Mouse (Mus musculus): ENCODE measurements around the gene Trpm5.

Gene Trpm5

DNA sequence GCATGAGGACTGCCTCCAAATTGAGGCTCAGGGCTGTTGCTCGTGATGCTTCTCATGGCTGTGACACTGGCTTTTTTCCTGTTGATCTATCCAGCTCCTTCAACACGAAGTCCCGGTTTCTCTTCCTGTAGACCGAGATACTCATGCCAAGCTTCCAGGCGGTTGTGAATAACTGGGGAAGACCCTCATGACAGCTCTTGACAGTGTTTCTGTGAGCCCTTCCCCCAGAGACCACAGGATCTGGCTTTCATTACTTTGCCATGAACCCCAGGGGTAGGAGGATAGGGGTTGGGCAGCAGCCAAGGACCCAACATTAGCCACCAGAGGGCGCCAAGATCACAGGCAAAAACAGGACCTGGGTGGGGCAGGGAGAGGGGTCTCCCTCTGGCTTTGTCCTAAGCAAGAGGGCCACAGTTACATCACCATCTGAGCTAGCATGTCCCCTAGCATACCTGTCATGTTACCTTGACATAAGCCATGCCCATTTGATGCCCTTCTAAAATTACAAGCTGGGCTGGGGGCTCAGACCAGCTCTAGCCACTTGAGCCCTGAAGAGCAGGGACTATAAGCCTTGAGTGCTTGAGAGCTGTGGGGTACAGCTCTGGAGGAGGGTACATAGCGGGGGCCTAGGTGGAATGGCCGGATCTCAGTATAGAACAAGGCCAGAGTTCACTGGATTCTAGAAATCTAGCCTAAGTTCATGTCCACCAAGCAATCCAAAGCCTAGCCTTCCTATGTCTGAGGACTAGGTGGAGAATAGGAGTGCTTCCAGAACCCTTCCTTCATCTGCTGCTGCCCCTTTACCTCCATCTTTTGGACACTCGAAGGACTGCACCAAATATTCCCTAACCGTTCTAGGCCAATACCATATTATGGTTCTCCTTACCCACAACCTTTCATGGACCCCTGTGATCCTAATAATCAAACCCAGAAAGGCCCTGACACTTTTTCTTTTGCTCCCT, at the start of gene Trpm5:
Gene Trpm5, minus strand, starts transcription at position 51 of the 962 bp plus-strand sequence.
- peak; percentile 83 for DNase-seq

DNA sequence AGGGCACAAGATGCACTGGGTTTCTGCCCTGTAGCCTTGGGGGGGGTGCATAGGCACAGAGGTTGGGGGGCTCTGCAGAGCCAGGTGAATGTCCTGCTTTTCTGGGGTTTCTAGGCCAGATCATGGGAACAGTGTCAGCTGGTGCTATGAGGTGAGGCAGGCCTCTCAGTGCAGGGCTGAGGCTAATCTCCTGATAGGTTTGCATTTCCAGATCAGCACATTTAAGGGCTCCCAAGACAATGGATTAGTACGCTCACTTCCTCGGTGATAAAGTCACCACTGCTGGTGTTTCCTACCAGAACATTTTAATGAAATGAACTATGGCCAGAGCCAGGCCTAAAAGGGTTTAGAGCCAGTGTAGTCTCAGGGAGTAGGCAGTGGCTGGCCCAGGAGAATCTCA, 48.2 kb upstream of the Trpm5 start:
- DNase-seq: no peak

DNA sequence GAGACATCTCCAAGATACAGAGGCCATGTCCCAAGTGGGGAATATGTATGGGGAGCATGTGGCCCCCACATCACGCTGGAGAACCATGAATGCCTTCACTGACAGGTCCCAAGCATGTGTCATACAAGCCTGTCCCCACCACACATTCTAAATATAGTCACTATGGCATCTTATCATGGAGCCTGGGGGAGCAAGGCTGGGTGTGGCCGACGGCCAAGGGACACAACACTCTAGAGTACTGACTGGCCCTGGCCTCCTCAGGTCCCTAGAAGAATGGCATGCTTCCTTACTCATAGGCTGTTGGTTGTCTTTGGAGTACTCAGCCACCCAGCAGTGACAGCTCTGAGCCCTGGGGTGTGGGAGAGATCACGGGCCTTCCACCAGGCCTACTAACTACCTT, 45.5 kb upstream of the Trpm5 start:
- DNase-seq: no peak

DNA sequence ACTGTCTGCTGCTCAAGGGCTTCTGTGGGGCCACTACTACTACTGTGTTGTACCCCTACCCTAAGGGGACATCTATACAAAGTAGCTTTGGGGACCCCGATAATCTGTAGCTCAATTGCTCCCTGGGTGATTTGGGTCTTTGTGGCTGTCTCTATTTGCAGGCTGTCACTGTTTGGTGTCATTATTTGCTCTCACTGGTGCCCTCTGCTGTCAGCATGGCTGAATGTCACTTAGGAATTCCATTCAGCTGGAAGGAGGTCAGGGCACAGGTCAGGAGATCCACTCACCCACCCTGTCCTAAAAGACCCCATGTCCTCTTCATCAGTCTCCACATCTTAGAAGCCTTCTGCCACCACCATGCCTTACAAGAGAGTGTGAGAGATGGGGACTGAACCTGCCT, 44.3 kb upstream of the Trpm5 start:
- DNase-seq: peak; percentile 79

DNA sequence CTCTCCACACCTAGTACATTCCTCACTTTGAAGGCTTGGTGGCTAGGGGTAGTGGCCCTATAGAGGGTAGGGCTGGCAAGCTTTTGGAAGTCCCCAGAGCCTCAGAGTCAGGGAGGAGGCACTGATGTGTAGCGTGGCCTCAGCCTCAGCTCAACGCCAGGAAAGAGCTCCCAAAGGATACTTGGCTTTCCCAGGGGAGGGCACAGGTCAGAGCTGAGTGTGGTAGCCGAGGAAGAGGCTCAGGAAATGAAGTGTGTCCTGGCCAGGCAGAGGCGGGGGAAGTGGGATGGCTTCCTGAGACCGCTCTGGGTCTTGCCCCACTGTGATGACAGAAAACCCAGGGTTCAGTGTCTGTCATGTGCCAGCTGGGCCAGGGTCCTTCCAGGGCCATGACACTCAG, 42.1 kb upstream of the Trpm5 start:
- no peak for DNase-seq

DNA sequence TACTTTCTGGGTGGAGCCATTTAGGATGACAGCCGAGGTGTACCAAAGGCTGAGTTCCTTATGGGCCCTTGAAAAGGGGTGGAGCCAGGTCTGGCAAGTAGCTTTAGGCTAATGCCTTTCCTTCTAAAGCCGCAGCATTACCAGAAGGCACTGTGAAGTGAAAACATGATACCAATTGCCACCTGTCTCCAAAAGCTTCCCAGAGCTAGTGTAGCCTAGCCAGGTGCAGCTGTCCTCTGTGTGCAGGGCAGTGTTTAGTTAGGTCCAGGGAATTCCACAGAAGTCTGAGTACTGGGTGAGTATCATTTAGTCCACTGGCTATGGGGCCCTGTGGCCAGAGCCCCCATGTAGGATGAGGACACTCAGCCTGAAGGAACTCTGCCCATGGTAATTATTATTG, 41.7 kb upstream of the Trpm5 start:
- DNase-seq: no peak

DNA sequence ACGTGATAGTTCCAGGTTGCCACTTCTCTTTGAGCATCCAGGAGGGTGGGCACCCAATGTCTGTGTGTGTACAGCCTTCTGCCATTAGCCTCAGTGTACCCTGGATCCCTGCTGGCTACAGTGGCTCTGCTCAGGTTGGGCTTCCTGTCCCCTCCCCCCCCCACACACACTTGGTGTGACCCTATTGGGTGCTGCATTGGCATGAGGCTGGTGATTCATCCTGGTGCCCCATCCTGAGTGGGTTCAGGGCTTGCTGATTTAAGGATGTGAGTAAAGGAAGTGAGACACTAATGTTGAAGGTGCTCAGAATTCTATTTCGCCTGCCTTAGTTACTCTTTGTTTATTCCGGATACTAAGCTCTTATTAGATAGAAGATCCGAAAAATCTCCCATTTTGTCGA, 38.4 kb upstream of the Trpm5 start:
- DNase-seq: no peak

DNA sequence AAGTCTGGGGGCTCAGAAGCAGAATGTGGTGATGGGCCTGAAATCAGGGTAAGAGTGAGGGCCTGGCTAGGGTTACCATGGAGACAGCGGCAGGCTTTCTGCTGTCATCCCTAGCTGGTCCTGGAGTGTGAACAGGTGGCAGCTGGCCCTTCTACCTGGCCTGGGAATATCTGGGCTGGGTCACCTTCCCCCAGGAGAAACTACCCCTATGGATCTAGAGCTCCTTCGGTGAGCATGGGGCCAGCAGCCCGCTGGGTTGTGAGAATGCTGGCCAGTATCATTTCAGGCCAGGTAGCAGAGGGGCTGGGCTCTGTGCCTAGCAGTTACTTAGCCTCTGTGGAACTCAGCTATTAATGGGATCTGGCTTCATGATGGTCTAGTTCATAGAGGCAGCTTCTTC, 30.5 kb upstream of the Trpm5 start:
- DNase-seq: no peak

DNA sequence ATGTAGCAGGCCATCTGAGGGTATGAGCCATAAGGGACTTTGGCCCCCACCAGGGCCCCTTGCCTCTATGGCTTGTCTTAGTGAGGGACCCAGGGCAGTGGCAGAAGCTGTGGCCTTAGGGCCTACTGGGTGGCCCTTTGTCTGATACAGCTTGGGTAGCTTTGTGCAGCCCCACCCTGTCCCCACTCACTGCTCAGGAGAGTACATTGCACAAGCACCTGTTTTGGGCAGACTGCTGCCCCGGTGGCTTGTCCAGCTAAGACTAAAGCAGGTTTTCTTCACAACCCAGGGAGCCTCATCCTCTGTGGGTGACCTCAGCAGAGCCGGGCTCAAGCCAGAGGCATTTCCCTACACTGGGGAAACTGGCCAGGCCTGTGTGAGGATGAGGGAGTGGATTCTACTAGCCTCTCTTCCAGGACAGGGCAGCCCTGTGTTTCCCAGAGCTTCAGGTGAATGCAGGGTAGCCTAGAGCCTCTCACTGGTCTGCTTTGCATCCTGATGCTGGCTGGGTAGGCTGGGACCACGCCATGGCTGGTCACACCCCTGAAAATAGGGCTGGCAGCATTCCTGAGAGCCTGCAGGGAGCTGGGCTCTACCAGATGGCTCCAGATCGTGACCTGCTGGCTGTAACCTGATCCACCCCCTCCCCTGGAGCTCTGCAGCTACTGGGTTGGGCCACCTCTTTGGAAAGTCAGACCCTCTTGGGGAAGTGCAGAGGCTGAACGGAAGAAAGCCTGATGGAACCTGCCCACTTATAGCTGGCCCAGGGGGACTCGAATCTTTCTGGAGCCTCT, 29.6 kb upstream of the Trpm5 start:
- DNase-seq: no peak

DNA sequence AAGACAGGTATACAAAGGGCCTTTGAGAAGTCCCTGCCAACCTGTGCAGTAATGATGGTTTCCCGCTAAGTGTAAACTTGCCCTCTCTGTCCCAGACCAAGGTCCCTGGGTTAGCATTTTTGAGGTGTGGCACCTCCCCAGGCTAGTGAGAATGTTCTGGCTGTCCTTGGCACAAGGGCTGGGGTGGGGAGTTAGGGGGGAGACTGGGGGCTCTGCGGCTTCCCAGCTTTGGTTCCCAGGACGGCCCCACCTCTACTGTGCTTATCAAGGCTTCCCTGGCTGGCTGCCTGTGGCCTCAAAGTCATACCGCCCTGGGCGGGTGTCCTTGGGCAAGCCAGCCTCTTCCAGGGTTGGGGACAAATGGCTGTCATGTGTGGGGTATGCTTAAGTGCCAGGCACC, 27.7 kb upstream of the Trpm5 start:
- DNase-seq: peak; percentile 32

DNA sequence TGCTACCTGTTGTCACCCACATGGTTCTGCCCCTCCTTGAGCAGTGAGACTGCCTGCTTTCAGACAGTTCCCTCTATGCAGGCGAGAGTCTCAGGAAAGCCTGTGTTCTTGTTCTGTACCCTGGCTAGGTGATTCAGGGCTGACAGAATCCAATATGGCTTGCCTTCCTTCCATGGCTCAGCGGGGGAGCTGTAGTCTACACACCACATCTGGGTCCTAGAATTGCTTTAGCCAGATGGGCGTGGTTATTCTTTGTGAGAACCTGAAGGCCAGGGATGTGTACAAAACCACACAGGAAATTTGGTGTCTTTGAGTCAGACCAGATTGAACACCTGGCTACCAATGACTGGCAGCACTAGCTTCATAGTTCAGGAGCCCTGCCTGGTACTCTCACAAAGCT, 25.4 kb upstream of the Trpm5 start:
- DNase-seq: no peak

DNA sequence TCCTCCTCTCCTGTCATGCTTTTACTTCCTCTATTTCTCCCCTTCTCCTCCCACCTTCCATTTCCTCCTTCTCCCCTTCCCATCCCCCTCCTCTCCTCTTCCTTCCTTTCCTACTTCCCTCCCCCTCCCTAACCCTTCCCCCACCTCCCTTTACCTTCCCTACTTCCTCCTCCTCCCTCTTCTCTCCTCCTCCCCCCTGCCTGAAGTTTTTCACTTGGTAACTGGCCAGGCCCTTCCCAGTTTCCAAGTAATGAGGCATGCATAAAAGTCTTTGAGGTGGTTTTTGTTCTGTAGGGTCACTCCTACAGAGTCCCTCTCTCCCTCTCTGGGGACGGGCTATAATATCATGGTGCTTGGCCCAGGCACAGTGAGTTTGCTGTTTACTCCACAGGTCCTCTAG, 25.0 kb upstream of the Trpm5 start:
- DNase-seq: peak; percentile 41

DNA sequence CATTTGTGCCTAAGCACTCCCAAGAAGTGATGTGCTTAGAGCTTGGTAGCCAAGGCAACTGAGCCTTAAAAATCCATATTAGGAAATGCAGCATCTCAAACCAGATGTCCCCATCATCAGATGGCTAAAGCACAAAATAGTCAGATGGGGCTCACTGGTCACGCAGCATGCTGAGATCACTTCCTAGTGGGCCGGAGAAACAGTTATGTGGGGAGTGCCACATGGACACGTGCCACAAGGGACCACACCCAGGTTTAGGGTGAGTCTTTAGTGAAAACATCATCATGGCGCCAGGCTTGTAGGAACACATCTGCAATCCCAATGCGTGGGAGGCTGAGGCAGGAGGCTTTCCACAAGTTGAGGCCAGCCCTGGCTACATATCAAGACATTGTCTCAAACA, 22.1 kb upstream of the Trpm5 start:
- no peak for DNase-seq

DNA sequence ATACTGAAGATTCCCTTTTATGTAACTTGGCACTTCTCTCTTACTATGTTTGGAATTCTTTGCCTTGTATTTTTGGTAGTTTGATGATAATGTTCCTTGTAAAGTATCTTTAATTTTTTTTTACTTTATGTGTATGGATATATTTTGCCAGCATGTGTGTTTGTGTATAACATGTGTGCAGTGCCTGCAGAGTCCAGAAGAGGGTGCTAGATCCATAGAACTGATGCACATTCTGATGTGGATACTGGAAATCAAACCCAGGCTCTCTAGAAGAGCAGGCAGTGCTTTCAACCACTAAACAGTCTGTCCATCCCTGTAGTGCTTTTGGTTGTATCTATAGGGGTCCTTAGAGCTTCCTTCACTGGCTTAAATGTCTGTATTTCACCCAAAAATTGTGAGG, 20.3 kb upstream of the Trpm5 start:
- DNase-seq: no peak

DNA sequence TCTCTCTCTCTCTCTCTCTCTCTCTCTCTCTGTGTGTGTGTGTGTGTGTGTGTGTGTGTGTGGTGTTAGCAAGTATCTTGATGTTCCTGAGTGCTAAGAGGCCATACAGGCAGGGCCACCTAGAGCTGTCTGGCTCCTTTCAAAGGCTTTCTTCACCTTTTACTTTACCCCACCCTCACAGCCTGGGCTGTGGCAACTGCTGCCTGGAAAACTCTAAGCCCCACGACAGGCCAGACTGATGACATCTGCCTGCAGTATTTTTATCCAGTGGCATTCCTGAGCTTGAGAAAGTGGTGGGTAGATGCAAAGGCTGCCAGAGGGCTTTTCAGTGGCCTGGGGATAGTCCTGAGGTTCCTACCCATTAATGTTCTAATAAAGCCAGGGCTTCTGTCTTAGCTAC, 18.0 kb upstream of the Trpm5 start:
- DNase-seq: no peak

DNA sequence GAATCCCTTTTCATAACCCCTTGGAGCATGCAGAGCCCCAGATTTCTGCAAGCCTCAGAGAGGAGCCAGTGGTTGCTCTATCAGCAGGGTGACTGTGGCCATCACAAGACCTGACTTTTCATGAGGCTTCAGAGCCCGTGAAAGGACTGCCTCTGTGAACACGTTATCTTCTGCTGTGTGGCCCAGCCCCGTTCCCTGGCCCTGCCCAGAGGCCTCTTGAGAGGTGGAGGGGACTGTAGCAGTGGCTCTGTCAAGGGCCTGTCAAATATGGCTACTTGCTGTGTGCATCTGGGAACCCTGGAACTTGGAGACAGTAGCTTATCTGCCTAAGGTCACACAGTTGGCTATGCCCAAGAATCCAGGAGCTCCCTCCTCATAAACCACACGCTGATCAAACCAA, 17.3 kb upstream of the Trpm5 start:
- DNase-seq: no peak

DNA sequence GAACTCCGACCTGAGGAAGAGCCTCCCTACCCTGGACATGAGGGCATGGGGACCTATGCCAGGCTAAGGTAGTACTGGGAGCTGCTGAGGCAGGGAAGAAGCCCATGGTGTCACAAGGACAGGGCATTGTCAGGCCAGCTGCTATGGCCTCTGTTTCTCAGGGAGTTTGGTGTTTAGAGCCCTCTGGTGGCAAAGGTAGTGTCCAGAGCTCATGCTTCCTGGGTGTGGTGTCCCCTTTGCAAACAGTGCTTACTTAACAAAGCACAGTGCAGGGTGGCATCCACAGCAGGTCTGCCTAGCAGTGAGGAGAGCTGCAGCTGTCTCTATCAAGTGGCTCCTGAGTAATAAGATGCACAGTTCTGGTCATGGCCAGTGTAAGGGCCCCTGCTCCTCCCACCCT, 16.4 kb upstream of the Trpm5 start:
- DNase-seq: no peak

DNA sequence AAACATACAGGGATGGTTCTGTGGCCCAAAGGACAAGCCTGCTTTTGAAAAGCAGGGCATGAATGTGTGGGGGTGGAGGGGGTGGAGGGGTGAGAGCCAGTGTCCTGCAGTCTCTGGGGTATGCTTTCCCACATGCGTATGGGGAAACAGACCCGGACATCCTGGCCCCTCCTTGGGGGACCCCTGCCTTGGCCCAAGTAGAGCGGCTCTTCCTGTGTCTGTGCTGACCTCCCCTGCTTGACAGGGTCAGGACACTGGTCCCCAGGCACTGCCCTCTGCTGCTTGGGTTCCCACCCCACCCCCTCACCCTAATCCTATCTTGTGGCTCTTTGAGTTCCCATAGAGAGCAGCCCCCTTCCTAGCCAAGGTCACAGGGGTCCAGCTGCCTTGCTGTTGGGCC, 15.3 kb upstream of the Trpm5 start:
- DNase-seq: no peak

DNA sequence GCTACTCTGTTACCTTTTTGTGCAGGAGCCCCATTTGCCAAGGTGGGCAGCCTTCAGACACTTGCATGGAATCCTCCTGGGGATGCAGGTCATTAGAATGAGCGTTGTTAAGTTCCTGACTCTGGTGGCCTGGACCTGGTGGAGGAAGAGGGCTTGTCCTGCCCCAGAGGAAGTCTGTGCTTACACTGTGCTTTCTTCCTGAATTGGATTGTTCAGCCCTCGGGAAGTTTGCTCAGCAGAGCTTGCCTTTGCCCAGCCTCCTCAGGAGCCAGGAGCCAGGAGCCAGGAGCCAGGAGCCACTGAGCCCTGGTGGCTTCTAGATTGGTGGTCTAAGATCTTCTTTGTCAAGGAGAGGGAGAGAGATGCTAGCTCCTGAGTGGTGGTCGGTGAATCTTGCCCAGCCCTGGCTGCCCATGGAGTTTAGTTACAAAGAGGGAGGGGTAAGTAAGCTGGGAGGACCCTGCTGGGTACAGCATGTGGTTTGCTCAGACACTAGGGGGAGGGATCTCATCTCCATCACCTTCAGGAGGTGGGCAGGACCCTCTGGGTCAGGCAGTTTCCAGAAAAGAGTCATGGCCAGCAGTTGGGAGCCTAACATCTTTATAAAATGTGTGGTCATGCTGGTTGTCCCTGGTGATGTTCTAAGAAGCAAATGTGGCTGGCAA, 14.7 kb upstream of the Trpm5 start:
- DNase-seq: peak; percentile 35

DNA sequence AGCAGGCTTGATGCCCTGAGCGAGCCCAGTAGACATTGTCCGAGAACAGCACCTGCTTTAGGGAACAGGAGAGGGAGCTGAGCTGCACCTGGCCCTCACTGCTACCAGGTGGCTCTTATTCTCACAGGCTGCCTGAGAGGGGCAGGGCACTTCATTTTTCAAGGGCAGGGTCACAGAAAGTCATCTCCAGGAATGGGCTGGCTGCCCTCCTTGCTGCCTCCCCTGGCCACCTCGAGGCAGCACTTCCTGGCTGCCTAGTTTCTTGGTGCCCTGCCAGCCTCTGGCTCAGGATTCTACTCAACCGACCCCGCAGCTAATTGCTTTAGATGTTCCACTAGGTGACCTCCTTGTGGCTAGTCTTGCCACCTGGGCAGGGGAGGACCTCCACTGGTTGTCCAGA, 13.8 kb upstream of the Trpm5 start:
- peak; percentile 64 for DNase-seq

DNA sequence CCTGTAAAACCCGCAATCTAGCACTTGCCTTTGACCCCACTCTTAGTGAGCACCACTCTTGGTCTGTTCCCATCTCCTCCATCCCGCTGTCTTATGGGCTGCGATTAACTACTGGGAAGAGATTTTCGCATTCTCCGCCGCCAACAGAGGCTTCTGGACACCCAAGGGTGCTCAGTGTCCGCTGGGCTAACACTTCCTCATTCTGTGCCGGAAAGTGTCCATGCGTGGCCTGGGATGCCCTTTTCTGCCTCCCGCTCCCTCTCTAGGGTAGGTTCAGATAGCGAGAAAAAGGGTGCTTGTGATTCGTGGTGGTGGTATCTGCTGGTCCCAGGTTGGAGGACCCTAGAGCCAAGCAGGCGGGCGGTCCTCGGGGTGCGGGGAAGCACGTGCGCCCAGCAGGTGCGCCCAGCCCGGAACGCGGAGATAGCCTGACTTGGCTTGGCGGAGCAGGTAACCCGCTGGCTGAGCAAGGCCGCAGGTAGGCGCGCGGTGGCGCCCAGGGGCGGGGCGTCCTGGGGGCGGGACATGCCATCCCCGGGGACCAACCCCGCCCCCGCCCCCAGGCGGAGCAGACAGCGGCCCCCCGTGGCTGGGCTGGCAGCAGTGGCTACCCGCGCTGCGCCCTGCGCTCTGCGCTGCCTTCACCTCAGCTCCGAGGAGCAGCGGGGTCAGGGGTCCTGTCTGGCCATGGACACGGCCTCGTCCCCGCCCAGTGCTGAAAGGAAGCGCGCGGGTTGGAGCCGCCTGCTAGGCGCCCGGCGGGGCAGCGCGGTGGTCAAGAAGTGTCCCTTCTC, 12.4 kb upstream of the Trpm5 start:
- DNase-seq: peak; percentile 78

DNA sequence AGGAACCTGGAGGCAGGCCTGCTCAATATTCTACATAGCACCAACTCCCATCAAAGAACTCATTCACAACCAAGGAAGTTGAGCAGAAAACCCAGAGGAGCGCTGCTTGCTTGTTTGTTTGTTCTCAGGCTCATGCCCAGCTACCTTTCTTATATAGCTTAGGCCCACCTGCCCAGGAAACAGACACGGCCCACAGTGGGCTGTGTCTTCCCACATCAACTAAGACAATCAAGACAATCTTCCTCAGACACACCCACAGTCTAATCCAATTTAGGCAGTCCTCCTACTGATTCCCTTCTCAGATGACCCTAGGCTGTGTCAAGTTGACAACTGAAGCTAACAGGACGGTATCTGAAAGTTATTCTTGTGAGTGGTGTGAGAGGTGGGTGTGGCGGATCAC, 11.6 kb upstream of the Trpm5 start, which contains the start of gene Kcnq1:
Gene Kcnq1, plus strand, starts transcription at position 301 of the 400 bp plus-strand sequence.
- DNase-seq: no peak
